Mouse (Mus musculus) hematopoietic stem cell, adult 5-6 weeks (primary cell): ENCODE data around the gene Ankrd11. TPM values are rescaled to one million over a fixed set of nuclear protein-coding genes. Genes with fewer than 3 reads are reported as not detected.

ENCODE experiments used
- ATAC-seq, 2 experiments: fragments of 125-278 bp in 1 of 2; replicated peaks in 1 of 2; 2 replicates each; pipeline ENCODE4 v1.8.0; 2016 to 2017; ENCODE audit warnings: inconsistent platforms in 2 of 2, mild to moderate bottlenecking in 2 of 2, moderate number of reproducible peaks in 2 of 2, low read depth in 1 of 2, moderate TSS enrichment in 1 of 2; ENCODE audit not compliant: low FRiP score in 2 of 2, poor library complexity in 2 of 2, severe bottlenecking in 2 of 2, insufficient read depth in 1 of 2, low TSS enrichment in 1 of 2
- total RNA-seq: library from RNA; stranded (forward); fragments of 172-1452, 232-1000 nt; gene quantifications from 2 replicates; pipeline ENCODE4 v1.2.3, GENCODE M21; 2017

Ankrd11 gene
- total RNA-seq, 1 experiment from 2014 or later = 99.2 TPM

GRCm38 (mm10) chr8:123021259-123021658 lies 20.8 kb downstream of the Ankrd11 start:
- no peak for ATAC-seq

GRCm38 (mm10) chr8:123020859-123021258 lies 21.2 kb downstream of the Ankrd11 start:
- no peak for ATAC-seq

GRCm38 (mm10) chr8:123020084-123020483 lies 22.0 kb downstream of the Ankrd11 start:
- ATAC-seq = no peak

- peak; percentile 50 to 68 for ATAC-seq
Observed at GRCm38 (mm10) chr8:123018484-123019164, 23.5 kb downstream of the Ankrd11 start.

GRCm38 (mm10) chr8:123017143-123017542 lies 24.9 kb downstream of the Ankrd11 start:
- no peak for ATAC-seq

GRCm38 (mm10) chr8:123015074-123015473 lies 27.0 kb downstream of the Ankrd11 start:
- ATAC-seq = no peak

GRCm38 (mm10) chr8:123014429-123014828 lies 27.6 kb downstream of the Ankrd11 start:
- ATAC-seq = no peak

- ATAC-seq = no peak
Observed at GRCm38 (mm10) chr8:123011321-123011720, 30.8 kb downstream of the Ankrd11 start.

- ATAC-seq = no peak
Observed at GRCm38 (mm10) chr8:123005805-123006204, 36.3 kb downstream of the Ankrd11 start.

- no peak for ATAC-seq
Observed at GRCm38 (mm10) chr8:123005328-123005727, 36.7 kb downstream of the Ankrd11 start.

GRCm38 (mm10) chr8:123004033-123004922 lies 37.8 kb downstream of the Ankrd11 start:
- no peak; a peak in 1 of 4 replicates for ATAC-seq

- peak; percentile 42 to 50; a peak in 3 of 4 replicates for ATAC-seq
Observed at GRCm38 (mm10) chr8:123000311-123000710, 41.8 kb downstream of the Ankrd11 start.

- no peak for ATAC-seq
Observed at GRCm38 (mm10) chr8:122997963-122998362, 44.1 kb downstream of the Ankrd11 start.

- no peak for ATAC-seq
Observed at GRCm38 (mm10) chr8:122993740-122994139, 48.3 kb downstream of the Ankrd11 start.

- ATAC-seq = no peak
Observed at GRCm38 (mm10) chr8:122993031-122993430, 49.0 kb downstream of the Ankrd11 start.

GRCm38 (mm10) chr8:122992296-122992695 lies 49.8 kb downstream of the Ankrd11 start:
- no peak for ATAC-seq

GRCm38 (mm10) chr8:122991368-122991767 lies 50.7 kb downstream of the Ankrd11 start:
- no peak for ATAC-seq

GRCm38 (mm10) chr8:122989976-122990375 lies 52.1 kb downstream of the Ankrd11 start:
- ATAC-seq = no peak
